Comparison of ENCODE assay signal across 14 mouse cellular contexts in genomic region chr7:98855388-98855787, GRCm38 (mm10). TPM values are rescaled to one million over a fixed set of nuclear protein-coding genes. Genes with fewer than 3 reads are reported as not detected.
"Had no signal": no experiment of that assay in that cellular context is flagged by ENCODE, and none has a peak within 500 bp of the region (broad histone marks: within the 10 kb centered on the region; RNA-seq: fewer than 3 reads in every experiment).

No protein-coding gene starts in this region.

- DNase-seq: kidney, postnatal 10 days; kidney, postnatal 4 days; lung, adult 2 months; lung, postnatal 36 days; thymus, postnatal 4 days had no signal

- H3K27me3 ChIP-seq: liver, embryonic 15.5 days; midbrain, embryonic 15.5 days; neural tube, embryonic 13.5 days had no signal

- H3K27ac ChIP-seq: layer of hippocampus, adult 2 months; liver, embryonic 15.5 days; midbrain, embryonic 15.5 days; neural tube, embryonic 13.5 days; stomach, postnatal 0 days had no signal

- H3K4me2 ChIP-seq: liver, embryonic 11.5 days; liver, embryonic 15.5 days; midbrain, embryonic 15.5 days; neural tube, embryonic 13.5 days had no signal

- H3K4me3 ChIP-seq: layer of hippocampus, adult 2 months; limb, embryonic 10.5 days; liver, embryonic 15.5 days; midbrain, embryonic 15.5 days; neural tube, embryonic 13.5 days had no signal

- ATAC-seq: lung, postnatal 0 days; midbrain, embryonic 15.5 days had no signal

- H3K4me1 ChIP-seq: liver, embryonic 15.5 days; midbrain, embryonic 15.5 days had no signal

- H3K9me3 ChIP-seq: limb, embryonic 10.5 days; liver, embryonic 15.5 days; midbrain, embryonic 15.5 days; neural tube, embryonic 13.5 days had no signal

- H3K36me3 ChIP-seq: liver, embryonic 15.5 days; midbrain, embryonic 15.5 days; neural tube, embryonic 13.5 days had no signal

- H3K9ac ChIP-seq: liver, embryonic 15.5 days; midbrain, embryonic 15.5 days; neural tube, embryonic 13.5 days had no signal

RNA-seq across cellular contexts. Expression of gene Wnt11, which starts 20.5 kb away (rescaled TPM):
- total RNA-seq: megakaryocyte progenitor cell, adult 5-6 weeks had no signal
